Mouse (Mus musculus) kidney, adult 11 months (tissue): ENCODE measurements around the gene Pxk.
A peak's percentile ranks its signal among the peaks of the same experiment; 100 is the strongest.

ENCODE experiments used
- DNase-seq: peaks from one replicate; pipeline ENCODE4 v3.0.0; 2022

Gene Pxk

GRCm38 (mm10) chr14:8207543-8207942 is 109.5 kb downstream of the Pxk start:
- DNase-seq = no peak

GRCm38 (mm10) chr14:8208876-8209275 is 110.9 kb downstream of the Pxk start:
- DNase-seq = no peak

GRCm38 (mm10) chr14:8209896-8210295 is 111.9 kb downstream of the Pxk start:
- DNase-seq = no peak

GRCm38 (mm10) chr14:8212996-8213395 is 115.0 kb downstream of the Pxk start:
- DNase-seq = no peak

GRCm38 (mm10) chr14:8213803-8214224 is 115.8 kb downstream of the Pxk start, which contains the start of gene Kctd6:
Kctd6 (plus strand) TSS chr14:8214140.
- DNase-seq = peak; percentile 97
